Mouse (Mus musculus) kidney, adult 9 months (tissue): ENCODE results near the gene Nfib.

ENCODE experiments used
- DNase-seq: peaks from one replicate; pipeline ENCODE4 v3.0.0; 2022

Nfib gene

GRCm38 (mm10) chr4:82623081-82623538 is 82.4 kb downstream of the Nfib start:
- DNase-seq = no peak

- DNase-seq = peak; percentile 62
Measured at GRCm38 (mm10) chr4:82622321-82622836, 83.2 kb downstream of the Nfib start.

GRCm38 (mm10) chr4:82619539-82619941 is 86.0 kb downstream of the Nfib start:
- DNase-seq = peak; percentile 31

- DNase-seq = no peak
Measured at GRCm38 (mm10) chr4:82619003-82619402, 86.5 kb downstream of the Nfib start.

GRCm38 (mm10) chr4:82617257-82617656 is 88.3 kb downstream of the Nfib start:
- DNase-seq = no peak

GRCm38 (mm10) chr4:82615712-82616111 is 89.8 kb downstream of the Nfib start:
- DNase-seq = no peak

- DNase-seq = no peak
Measured at GRCm38 (mm10) chr4:82614466-82614805, 91.1 kb downstream of the Nfib start.

GRCm38 (mm10) chr4:82613606-82614465 is 91.7 kb downstream of the Nfib start:
- DNase-seq = peak; percentile 64

GRCm38 (mm10) chr4:82609676-82610075 is 95.9 kb downstream of the Nfib start:
- DNase-seq = no peak

GRCm38 (mm10) chr4:82608768-82609610 is 96.6 kb downstream of the Nfib start:
- peak; percentile 19 for DNase-seq

GRCm38 (mm10) chr4:82607266-82607665 is 98.3 kb downstream of the Nfib start:
- no peak for DNase-seq

GRCm38 (mm10) chr4:82606351-82606750 is 99.2 kb downstream of the Nfib start:
- DNase-seq = no peak

- no peak for DNase-seq
Measured at GRCm38 (mm10) chr4:82605034-82605784, 100.3 kb downstream of the Nfib start.

GRCm38 (mm10) chr4:82604501-82604900 is 101.0 kb downstream of the Nfib start:
- DNase-seq = no peak

- DNase-seq = no peak
Measured at GRCm38 (mm10) chr4:82600636-82601035, 104.9 kb downstream of the Nfib start.

- DNase-seq = no peak
Measured at GRCm38 (mm10) chr4:82598436-82598835, 107.1 kb downstream of the Nfib start.

- DNase-seq = no peak
Measured at GRCm38 (mm10) chr4:82593681-82594666, 111.6 kb downstream of the Nfib start.

- DNase-seq = no peak
Measured at GRCm38 (mm10) chr4:82592086-82593030, 113.2 kb downstream of the Nfib start.

- peak; percentile 59 for DNase-seq
Measured at GRCm38 (mm10) chr4:82589345-82589890, 116.1 kb downstream of the Nfib start.

- DNase-seq = no peak
Measured at GRCm38 (mm10) chr4:82588718-82589117, 116.8 kb downstream of the Nfib start.
